Mouse (Mus musculus) G1E (cell line): ENCODE measurements around the gene Cadm4. TPM values are rescaled to one million over a fixed set of nuclear protein-coding genes. Genes with fewer than 3 reads are reported as not detected.

ENCODE experiments used
- ATAC-seq: 2 replicates; pipeline ENCODE4 v1.8.0; 2016; ENCODE audit warnings: mild to moderate bottlenecking; ENCODE audit not compliant: insufficient number of reproducible peaks, poor library complexity, low FRiP score, severe bottlenecking; ENCODE audit errors: extremely low read depth
- DNase-seq: peaks from one replicate; pipeline ENCODE4 v3.0.0; 2012; ENCODE audit warnings: low spot score
- H3K27me3 ChIP-seq: 2 replicates; pipeline ENCODE4 v1.6.1; 2012; ENCODE audit warnings: mild to moderate bottlenecking, low read length, inconsistent platforms; ENCODE audit not compliant: insufficient read depth
- H3K36me3 ChIP-seq: replicated peaks from 2 replicates; pipeline ENCODE3; 2012; ENCODE audit warnings: mild to moderate bottlenecking, inconsistent platforms
- H3K4me1 ChIP-seq: 2 replicates; pipeline ENCODE4 v1.6.1; 2012; ENCODE audit warnings: low read depth, low read length, inconsistent platforms, mixed read lengths; ENCODE audit not compliant: insufficient read depth
- H3K4me3 ChIP-seq: 2 replicates; pipeline ENCODE4 v1.5.1; 2012; ENCODE audit warnings: low read depth, mild to moderate bottlenecking, inconsistent platforms, low read length, moderate library complexity, mixed read lengths
- H3K9me3 ChIP-seq: replicated peaks from 2 replicates; pipeline ENCODE4 v1.6.1; 2012; ENCODE audit warnings: inconsistent platforms
- CTCF ChIP-seq: IDR thresholded peaks from 2 replicates; pipeline ENCODE4 v1.5.1; 2012; ENCODE audit warnings: low read depth, low read length, inconsistent platforms, mixed read lengths
- GATA1 ChIP-seq: IDR thresholded peaks from 2 replicates; pipeline ENCODE4 v1.6.1; 2012; ENCODE audit warnings: borderline replicate concordance, low read length, inconsistent platforms, mixed read lengths
- GATA2 ChIP-seq: IDR thresholded peaks from 2 replicates; pipeline ENCODE4 v1.6.1; 2012; ENCODE audit warnings: low read depth, low read length, inconsistent platforms, borderline replicate concordance
- POLR2AphosphoS5 ChIP-seq: IDR thresholded peaks from 2 replicates; pipeline ENCODE4 v1.6.1; 2012; ENCODE audit warnings: low read depth, low read length, inconsistent platforms; ENCODE audit not compliant: insufficient replicate concordance
- TAL1 ChIP-seq: conservative IDR thresholded peaks from 2 replicates; pipeline ENCODE4 v1.6.1; 2012; ENCODE audit warnings: low read depth, low read length, inconsistent platforms, mixed read lengths
- polyA plus RNA-seq: library from polyadenylated mRNA; stranded (reverse); fragments of >175 nt; gene quantifications from 2 replicates; pipeline ENCODE4 v1.2.3, GENCODE M21; 2012
- total RNA-seq, 2 experiments: library from RNA; stranded (forward) in 1 of 2; stranded (reverse) in 1 of 2; fragments of 200-1000 nt in 1 of 2; fragments of >200 nt in 1 of 2; fragmentation: Nextera tagmentation in 1 of 2; gene quantifications; 2 replicates each; pipeline ENCODE4 v1.2.3; 2014 to 2017

Cadm4 gene
- total and polyA plus RNA-seq, 3 experiments: 0.16 TPM; not detected in 2

- TF ChIP-seq CTCF (no peak), GATA2 (no peak), POLR2AphosphoS5 (no peak), GATA1 (no peak), TAL1 (no peak)
- Histone ChIP-seq H3K27me3 (peaks cover 13% of the 10 kb centered on the region; the same call in 1 of the 2 replicates), H3K36me3 (no peaks in the 10 kb centered on the region), H3K9me3 (no peaks in the 10 kb centered on the region), H3K4me3 (no peak overlapping the region), H3K4me1 (peaks cover 35% of the 10 kb centered on the region)
- no peak for DNase-seq
- ATAC-seq: no peak
Observed at GRCm38 (mm10) chr7:24442313-24442712, 39.5 kb upstream of the Cadm4 start.

- Histone ChIP-seq H3K27me3 (peaks cover 5% of the 10 kb centered on the region; the same call in 1 of the 2 replicates), H3K9me3 (no peaks in the 10 kb centered on the region), H3K4me3 (no peak overlapping the region; the same call in 1 of the 2 replicates), H3K4me1 (peaks cover 42% of the 10 kb centered on the region), H3K36me3 (no peaks in the 10 kb centered on the region)
- DNase-seq (no peak), ATAC-seq (no peak)
- TF ChIP-seq GATA1: no peak
- TF ChIP-seq CTCF: no peak
- no peak for TF ChIP-seq TAL1
Observed at GRCm38 (mm10) chr7:24445266-24445926, 36.4 kb upstream of the Cadm4 start.

- Histone ChIP-seq H3K9me3 (no peaks in the 10 kb centered on the region), H3K4me1 (peaks cover 52% of the 10 kb centered on the region), H3K4me3 (no peak overlapping the region), H3K36me3 (no peaks in the 10 kb centered on the region), H3K27me3 (peaks cover 5% of the 10 kb centered on the region; the same call in 1 of the 2 replicates)
- ATAC-seq (0 out of 2 replicates have a peak, but pooled peaks have one; percentile 29), DNase-seq (no peak)
- no peak for TF ChIP-seq GATA1
- TF ChIP-seq GATA2: no peak
- TF ChIP-seq CTCF: no peak
- TF ChIP-seq POLR2AphosphoS5: no peak
Observed at GRCm38 (mm10) chr7:24446697-24447340, 35.0 kb upstream of the Cadm4 start.

GRCm38 (mm10) chr7:24448782-24449517 is 32.9 kb upstream of the Cadm4 start:
- Histone ChIP-seq H3K4me3 (no peak overlapping the region), H3K27me3 (peaks cover 6% of the 10 kb centered on the region; the same call in 1 of the 2 replicates), H3K36me3 (no peaks in the 10 kb centered on the region), H3K4me1 (peaks cover 59% of the 10 kb centered on the region), H3K9me3 (no peaks in the 10 kb centered on the region)
- no peak for DNase-seq
- TF ChIP-seq POLR2AphosphoS5 (no peak), GATA1 (no peak), CTCF (no peak), TAL1 (no peak)
- no peak for ATAC-seq

- Histone ChIP-seq H3K4me3 (peak overlapping the region; percentile 49; the same call in 1 of the 2 replicates), H3K9me3 (no peaks in the 10 kb centered on the region), H3K4me1 (peaks cover 60% of the 10 kb centered on the region), H3K27me3 (peaks cover 6% of the 10 kb centered on the region; the same call in 1 of the 2 replicates), H3K36me3 (no peaks in the 10 kb centered on the region)
- TF ChIP-seq GATA1: no peak
- no peak for TF ChIP-seq CTCF
- no peak for TF ChIP-seq GATA2
- TF ChIP-seq POLR2AphosphoS5: no peak
- TF ChIP-seq TAL1: no peak
- peak; percentile 37 for DNase-seq
- peak; percentile 50; the same call in 1 of the 2 replicates for ATAC-seq
Observed at GRCm38 (mm10) chr7:24450585-24451017, 31.2 kb upstream of the Cadm4 start.

GRCm38 (mm10) chr7:24451855-24452311 is 29.9 kb upstream of the Cadm4 start, which contains the start of gene Irgc1:
Irgc1 (minus strand) TSS chr7:24452297.
- Histone ChIP-seq H3K36me3 (no peaks in the 10 kb centered on the region), H3K4me3 (peak within 1 kb of the TSS; percentile 64; the same call in 1 of the 2 replicates), H3K27me3 (peaks cover 3% of the 10 kb centered on the region), H3K4me1 (peaks cover 50% of the 10 kb centered on the region), H3K9me3 (no peaks in the 10 kb centered on the region)
- TF ChIP-seq GATA1: no peak
- no peak for TF ChIP-seq POLR2AphosphoS5
- no peak for TF ChIP-seq GATA2
- TF ChIP-seq TAL1: no peak
- TF ChIP-seq CTCF: no peak
- ATAC-seq (peak; percentile 25), DNase-seq (peak; percentile 18)
